Mouse (Mus musculus): ENCODE measurements around the gene Ppp2r1a.

Gene Ppp2r1a

DNA sequence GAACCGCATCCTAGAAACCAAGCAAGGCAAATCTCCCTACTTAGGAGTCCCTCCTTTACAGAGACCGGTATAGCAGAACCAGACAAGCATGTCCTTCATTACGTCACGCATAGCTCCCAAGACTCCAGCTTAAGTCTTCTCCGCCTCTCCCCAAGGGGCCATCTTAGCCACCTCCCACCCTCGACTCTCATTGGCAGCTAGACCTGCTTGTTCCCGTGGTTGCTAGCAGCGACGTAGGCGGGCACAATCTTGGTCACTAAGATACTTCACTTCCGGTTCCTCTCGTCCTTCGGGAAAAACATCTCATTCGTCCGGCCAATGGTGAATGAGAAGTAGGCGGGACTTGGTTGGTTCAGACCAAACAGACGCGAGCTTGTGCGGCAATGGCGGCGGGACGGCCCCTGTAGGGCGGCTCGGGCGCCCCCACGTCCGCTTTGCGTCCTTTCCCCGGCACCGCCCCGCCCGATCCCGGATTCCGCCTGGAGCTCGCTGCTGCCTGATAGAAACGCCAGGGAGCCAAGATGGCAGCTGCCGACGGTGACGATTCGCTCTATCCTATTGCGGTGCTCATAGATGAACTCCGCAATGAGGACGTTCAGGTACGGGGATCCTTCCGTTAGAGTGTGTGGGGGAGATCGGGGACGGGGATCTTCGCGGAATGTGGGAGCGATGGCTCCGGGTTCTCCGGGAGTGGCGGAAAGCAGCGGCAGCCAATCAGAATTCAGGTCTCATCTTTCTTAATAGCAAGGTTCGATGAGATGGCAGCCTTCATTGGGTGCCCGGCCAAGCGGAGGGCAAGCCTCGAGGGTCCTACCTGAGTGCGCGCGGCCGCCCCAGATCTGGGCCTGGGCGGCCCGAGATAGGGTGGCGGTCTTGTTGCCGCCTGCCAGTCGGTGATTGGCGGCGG is at the start of gene Ppp2r1a:
Gene Ppp2r1a (plus strand): TSS at position 327 of the 907 bp plus-strand sequence.
- peak; percentile 96 to 98 for DNase-seq (ENCODE audit: low spot score in 2 of 2)

GRCm38 (mm10) chr17:20904991-20905390 is 40.1 kb upstream of the Ppp2r1a start, which contains the start of gene Vmn1r231:
Vmn1r231 (minus strand) TSS chr17:20905091.
- no peak for DNase-seq (ENCODE audit: low spot score in 2 of 2)

GRCm38 (mm10) chr17:20919614-20920013 is 25.5 kb upstream of the Ppp2r1a start, which contains the start of gene Vmn1r232:
Vmn1r232 (minus strand) TSS chr17:20919714.
- DNase-seq (ENCODE audit: low spot score in 2 of 2), result no peak

- DNase-seq (ENCODE audit: low spot score in 2 of 2), result no peak
These were observed 885 bp upstream of the Ppp2r1a start for GRCm38 (mm10) chr17:20944226-20944625.

- DNase-seq (ENCODE audit: low spot score in 2 of 2), result no peak
These were observed 985 bp downstream of the Ppp2r1a start for GRCm38 (mm10) chr17:20946026-20946565.

- DNase-seq (ENCODE audit: low spot score in 2 of 2), result no peak
These were observed 1.5 kb downstream of the Ppp2r1a start for GRCm38 (mm10) chr17:20946636-20947035.

DNA sequence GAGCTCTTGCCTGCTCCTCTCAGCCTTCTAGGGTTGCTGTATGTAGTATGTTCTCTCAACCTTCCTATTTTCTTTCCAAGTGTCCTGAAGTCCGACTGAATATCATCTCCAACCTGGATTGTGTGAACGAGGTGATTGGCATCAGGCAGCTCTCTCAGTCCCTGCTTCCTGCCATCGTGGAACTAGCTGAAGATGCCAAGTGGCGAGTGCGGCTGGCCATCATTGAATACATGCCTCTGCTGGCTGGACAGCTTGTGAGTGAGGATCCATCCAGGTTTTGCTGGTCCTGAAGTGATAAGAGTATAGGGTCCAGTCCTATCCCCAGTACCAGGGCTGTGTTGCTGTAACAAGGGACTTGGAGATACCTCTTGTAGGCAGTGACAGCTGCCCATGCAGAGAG is 15.3 kb downstream of the Ppp2r1a start:
- DNase-seq (ENCODE audit: low spot score in 2 of 2), result no peak

- no peak for DNase-seq (ENCODE audit: low spot score in 2 of 2)
These were observed 20.3 kb downstream of the Ppp2r1a start for GRCm38 (mm10) chr17:20965421-20965820.

- no peak for DNase-seq (ENCODE audit: low spot score in 2 of 2)
These were observed 21.6 kb downstream of the Ppp2r1a start for GRCm38 (mm10) chr17:20966681-20967080.

DNA sequence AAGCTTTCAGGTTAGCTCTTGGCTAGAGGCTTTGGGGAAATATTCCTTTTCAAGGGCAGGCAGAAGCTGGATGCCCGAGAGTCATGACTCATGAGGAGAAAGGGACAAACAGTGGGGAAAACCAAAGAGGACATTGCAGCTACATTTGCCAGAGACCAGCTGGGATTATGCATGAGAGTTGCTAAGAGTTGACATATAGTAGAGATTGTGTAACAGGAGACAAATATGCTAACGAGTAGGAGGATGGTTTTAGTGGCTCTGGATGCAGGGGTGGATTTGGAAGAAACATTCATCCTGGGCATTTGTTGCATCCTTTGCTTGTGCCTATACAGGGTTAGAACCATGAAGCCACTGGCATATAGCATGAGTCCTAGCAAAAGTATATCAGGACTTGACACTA is 48.6 kb downstream of the Ppp2r1a start:
- no peak for DNase-seq (ENCODE audit: low spot score in 2 of 2)

- DNase-seq (ENCODE audit: low spot score in 2 of 2), result no peak
These were observed 51.3 kb downstream of the Ppp2r1a start, which contains the start of gene Vmn1r233 for GRCm38 (mm10) chr17:20996364-20996763. Vmn1r233 (minus strand) TSS chr17:20996464.

GRCm38 (mm10) chr17:21008382-21009331 is 63.5 kb downstream of the Ppp2r1a start, which contains the start of gene Zfp160:
Zfp160 (plus strand) TSS chr17:21008903.
- peak; percentile 77 to 84 for DNase-seq (ENCODE audit: low spot score in 2 of 2)

DNA sequence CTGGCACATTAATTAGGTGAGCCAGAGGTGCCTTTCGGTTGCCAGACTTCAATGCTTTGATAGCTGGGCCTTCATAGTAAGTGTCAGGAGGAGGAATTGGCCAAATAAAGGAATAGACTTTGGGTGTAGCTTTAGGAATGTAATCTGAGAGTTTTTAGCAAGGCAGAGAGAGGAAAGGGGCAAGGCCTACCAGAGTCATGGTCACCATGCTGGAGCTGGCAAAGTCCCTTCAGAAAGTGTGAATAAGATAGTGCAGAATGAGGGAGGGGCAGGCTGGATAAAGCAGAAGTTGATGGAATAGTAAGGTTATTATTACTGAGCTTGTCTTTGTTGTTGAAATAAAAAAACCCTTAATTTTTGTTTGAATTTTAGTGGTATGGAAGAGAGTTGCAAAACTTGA is 64.6 kb downstream of the Ppp2r1a start:
- DNase-seq (ENCODE audit: low spot score in 2 of 2), result no peak

Data from urinary bladder, postnatal 4 days (tissue).